Mouse (Mus musculus) neural tube, embryonic 13.5 days (tissue): ENCODE data around the gene Cpa5. TPM values are rescaled to one million over a fixed set of nuclear protein-coding genes. Genes with fewer than 3 reads are reported as not detected.

Experiments used
- ATAC-seq: fragments of 200-750 bp; cut with Nextera tagmentation; 2 replicates; pipeline ENCODE4 v1.8.0; 2017; ENCODE audit warnings: low read depth, mild to moderate bottlenecking, moderate TSS enrichment, moderate library complexity
- H3K27ac ChIP-seq: fragments of 300-500 bp; sonication (generic); replicated peaks from 2 replicates; pipeline ENCODE4 v1.5.1; 2015; ENCODE audit warnings: moderate library complexity, mild to moderate bottlenecking, inconsistent platforms
- H3K27me3 ChIP-seq: fragments of 300-500 bp; sonication (generic); 2 replicates; pipeline ENCODE4 v1.6.1; 2015; ENCODE audit warnings: mild to moderate bottlenecking, inconsistent platforms
- H3K36me3 ChIP-seq: fragments of 300-500 bp; sonication (generic); 2 replicates; pipeline ENCODE4 v1.6.1; 2015; ENCODE audit warnings: mild to moderate bottlenecking, inconsistent platforms
- H3K4me1 ChIP-seq: fragments of 300-500 bp; sonication (generic); replicated peaks from 2 replicates; pipeline ENCODE4 v1.6.1; 2015; ENCODE audit warnings: inconsistent platforms
- H3K4me2 ChIP-seq: fragments of 300-500 bp; sonication (generic); 2 replicates; pipeline ENCODE4 v1.6.1; 2015; ENCODE audit warnings: inconsistent platforms, mild to moderate bottlenecking, moderate library complexity
- H3K4me3 ChIP-seq: fragments of 300-500 bp; sonication (generic); 2 replicates; pipeline ENCODE4 v1.5.1; 2015; ENCODE audit warnings: mild to moderate bottlenecking, inconsistent platforms
- H3K9ac ChIP-seq: fragments of 300-500 bp; sonication (generic); 2 replicates; pipeline ENCODE4 v1.6.1; 2015; ENCODE audit warnings: moderate library complexity, mild to moderate bottlenecking, inconsistent platforms
- H3K9me3 ChIP-seq: fragments of 300-500 bp; sonication (generic); 2 replicates; pipeline ENCODE4 v1.6.1; 2016; ENCODE audit warnings: inconsistent platforms
- WGBS: fragments of 180-500 bp; shearing (Covaris S2); methylation state at CpG from one replicate; pipeline ENCODE4 v1.1.7; 2015; 5-methylcytosine and 5-hydroxymethylcytosine counted together
- polyA plus RNA-seq: library from polyadenylated mRNA; unstranded; fragments of >200 nt; fragmentation: Nextera tagmentation; extraction: Ambion mirVana; gene quantifications from 2 replicates; pipeline ENCODE4 v1.2.1, GENCODE M21; 2015

Gene Cpa5
- polyA plus RNA-seq, 1 experiment from 2014 or later: not detected

DNA sequence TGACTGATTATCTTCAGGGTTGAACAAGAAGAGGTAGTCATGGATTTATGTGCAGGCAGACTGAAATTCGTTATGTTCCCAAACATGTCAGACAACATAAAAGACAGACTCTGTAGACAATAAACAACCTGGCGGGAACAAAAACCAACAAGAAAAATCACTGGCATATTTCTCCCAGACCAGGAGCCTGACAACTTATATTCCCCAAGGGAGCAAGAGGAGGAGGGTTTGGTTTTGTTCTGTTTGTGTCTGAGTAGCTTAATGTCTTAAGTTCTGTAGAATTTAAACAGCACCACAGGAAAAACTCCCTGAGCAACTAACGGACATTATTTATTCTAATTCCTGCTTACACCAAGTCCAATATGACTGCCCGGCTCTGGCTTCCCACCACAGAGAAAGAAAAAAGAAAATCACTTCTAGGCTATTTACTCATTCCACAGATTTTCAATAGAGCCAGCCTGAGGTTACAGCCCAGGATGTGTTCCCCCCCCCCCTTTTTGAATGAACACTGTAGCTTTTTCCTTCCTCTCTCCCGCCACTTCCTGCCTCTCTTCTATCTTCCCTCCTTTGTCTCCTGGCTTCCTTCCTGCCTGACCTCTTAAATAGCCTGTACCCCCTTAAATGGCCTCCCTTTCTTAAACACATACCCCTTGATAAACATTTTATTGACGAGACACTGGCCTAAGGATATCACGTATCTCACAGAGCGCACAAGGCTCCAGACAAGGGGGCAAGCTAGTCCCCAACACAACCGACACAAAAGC, 41.8 kb downstream of the Cpa5 start:
- peak overlapping the region; percentile 78 for H3K27ac ChIP-seq
- no peak overlapping the region for H3K4me3 ChIP-seq
- no peak overlapping the region for H3K4me2 ChIP-seq
- WGBS: 35% methylated on average over 9 of the region's 9 CpGs
- ATAC-seq: no peak
- peaks cover 51% of the 10 kb centered on the region for H3K4me1 ChIP-seq
- no peaks in the 10 kb centered on the region for H3K36me3 ChIP-seq
- no peak overlapping the region for H3K9ac ChIP-seq
- H3K27me3 ChIP-seq: no peaks in the 10 kb centered on the region
- no peaks in the 10 kb centered on the region for H3K9me3 ChIP-seq

- no peak for ATAC-seq
- WGBS: 62% methylated on average over 6 of the region's 6 CpGs
- Histone ChIP-seq H3K4me2 (no peak overlapping the region), H3K9me3 (no peaks in the 10 kb centered on the region), H3K4me1 (peaks cover 51% of the 10 kb centered on the region), H3K9ac (no peak overlapping the region), H3K27ac (peak overlapping the region; percentile 78), H3K27me3 (no peaks in the 10 kb centered on the region), H3K36me3 (no peaks in the 10 kb centered on the region), H3K4me3 (no peak overlapping the region)
Observed at GRCm38 (mm10) chr6:30653518-30653917, 42.7 kb downstream of the Cpa5 start.

- Histone ChIP-seq H3K9me3 (no peaks in the 10 kb centered on the region), H3K27ac (peak overlapping the region; percentile 78), H3K9ac (no peak overlapping the region), H3K4me1 (peaks cover 49% of the 10 kb centered on the region), H3K4me3 (no peak overlapping the region), H3K27me3 (no peaks in the 10 kb centered on the region), H3K36me3 (no peaks in the 10 kb centered on the region), H3K4me2 (no peak overlapping the region)
- peak; percentile 48 for ATAC-seq
- WGBS: 20% methylated on average over 6 of the region's 6 CpGs
Observed at GRCm38 (mm10) chr6:30654402-30654859, 43.6 kb downstream of the Cpa5 start.

GRCm38 (mm10) chr6:30654932-30655331, 44.1 kb downstream of the Cpa5 start:
- no peaks in the 10 kb centered on the region for H3K36me3 ChIP-seq
- peaks cover 44% of the 10 kb centered on the region for H3K4me1 ChIP-seq
- no peaks in the 10 kb centered on the region for H3K27me3 ChIP-seq
- no peaks in the 10 kb centered on the region for H3K9me3 ChIP-seq
- no peak overlapping the region for H3K4me3 ChIP-seq
- WGBS: 58% methylated on average over 3 of the region's 3 CpGs
- peak; percentile 30; the same call in 1 of the 2 replicates for ATAC-seq
- H3K9ac ChIP-seq: no peak overlapping the region
- H3K4me2 ChIP-seq: no peak overlapping the region
- H3K27ac ChIP-seq: peak overlapping the region; percentile 78

GRCm38 (mm10) chr6:30657279-30657678, 46.5 kb downstream of the Cpa5 start:
- H3K27me3 ChIP-seq: no peaks in the 10 kb centered on the region
- peaks cover 40% of the 10 kb centered on the region for H3K4me1 ChIP-seq
- no peak for ATAC-seq
- H3K9ac ChIP-seq: no peak overlapping the region
- H3K36me3 ChIP-seq: no peaks in the 10 kb centered on the region
- H3K4me2 ChIP-seq: no peak overlapping the region
- H3K27ac ChIP-seq: no peak overlapping the region
- H3K4me3 ChIP-seq: no peak overlapping the region
- H3K9me3 ChIP-seq: no peaks in the 10 kb centered on the region
- 75% methylated on average over 12 of the region's 12 CpGs for WGBS

- Histone ChIP-seq H3K9ac (no peak overlapping the region), H3K36me3 (no peaks in the 10 kb centered on the region), H3K4me2 (no peak overlapping the region), H3K4me3 (no peak overlapping the region), H3K27ac (no peak overlapping the region), H3K27me3 (no peaks in the 10 kb centered on the region), H3K4me1 (peaks cover 26% of the 10 kb centered on the region), H3K9me3 (no peaks in the 10 kb centered on the region)
- ATAC-seq: no peak
- 73% methylated on average over 9 of the region's 9 CpGs for WGBS
Observed at GRCm38 (mm10) chr6:30658619-30659018, 47.8 kb downstream of the Cpa5 start.

- no peak overlapping the region for H3K4me2 ChIP-seq
- WGBS: 20% methylated on average over 6 of the region's 6 CpGs
- no peaks in the 10 kb centered on the region for H3K36me3 ChIP-seq
- peak overlapping the region; percentile 10 for H3K27ac ChIP-seq
- H3K27me3 ChIP-seq: no peaks in the 10 kb centered on the region
- H3K9me3 ChIP-seq: no peaks in the 10 kb centered on the region
- ATAC-seq: no peak
- H3K4me3 ChIP-seq: no peak overlapping the region
- peaks cover 21% of the 10 kb centered on the region for H3K4me1 ChIP-seq
- no peak overlapping the region for H3K9ac ChIP-seq
Observed at GRCm38 (mm10) chr6:30664776-30665175, 54.0 kb downstream of the Cpa5 start.

DNA sequence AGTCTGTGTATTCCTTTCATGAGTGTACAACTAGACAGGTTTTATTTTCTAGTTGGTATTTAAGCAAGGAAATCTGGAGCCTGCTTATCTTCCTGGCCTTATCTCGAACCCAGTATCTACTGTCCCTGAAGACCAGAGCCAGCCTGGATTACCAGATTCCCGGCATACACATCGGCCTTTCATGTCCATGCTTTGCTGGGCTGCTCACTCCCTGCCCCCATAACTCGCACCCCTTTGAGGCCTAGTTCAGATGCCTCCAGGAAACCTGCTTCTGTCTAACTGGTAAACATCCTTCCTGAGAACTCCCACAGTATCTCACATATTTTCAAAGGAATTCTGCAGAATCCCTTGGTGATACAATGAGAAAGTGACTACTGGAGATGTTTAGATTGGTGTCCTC, 54.5 kb downstream of the Cpa5 start:
- 61% methylated on average over 4 of the region's 4 CpGs for WGBS
- peak overlapping the region; percentile 10 for H3K27ac ChIP-seq
- H3K9ac ChIP-seq: no peak overlapping the region
- no peak overlapping the region for H3K4me3 ChIP-seq
- H3K4me1 ChIP-seq: peaks cover 21% of the 10 kb centered on the region
- no peaks in the 10 kb centered on the region for H3K36me3 ChIP-seq
- H3K27me3 ChIP-seq: no peaks in the 10 kb centered on the region
- no peak for ATAC-seq
- H3K9me3 ChIP-seq: no peaks in the 10 kb centered on the region
- no peak overlapping the region for H3K4me2 ChIP-seq

GRCm38 (mm10) chr6:30666043-30666442, 55.2 kb downstream of the Cpa5 start:
- WGBS: 40% methylated on average over 6 of the region's 6 CpGs

GRCm38 (mm10) chr6:30667585-30667984, 56.8 kb downstream of the Cpa5 start:
- Histone ChIP-seq H3K9me3 (no peaks in the 10 kb centered on the region), H3K4me2 (no peak overlapping the region), H3K27ac (peak overlapping the region; percentile 28; the same call in 1 of the 2 replicates), H3K4me3 (no peak overlapping the region), H3K27me3 (no peaks in the 10 kb centered on the region), H3K36me3 (no peaks in the 10 kb centered on the region), H3K9ac (no peak overlapping the region), H3K4me1 (peaks cover 29% of the 10 kb centered on the region)
- no peak for ATAC-seq
- 38% methylated on average over 5 of the region's 5 CpGs for WGBS

More at GRCm38 (mm10) chr6:30666043-30666442, 55.2 kb downstream of the Cpa5 start:
- no peak overlapping the region for H3K4me2 ChIP-seq
- H3K9ac ChIP-seq: no peak overlapping the region
- H3K27ac ChIP-seq: no peak overlapping the region; the same call in 1 of the 2 replicates
- H3K27me3 ChIP-seq: no peaks in the 10 kb centered on the region
- H3K9me3 ChIP-seq: no peaks in the 10 kb centered on the region
- ATAC-seq: no peak
- no peak overlapping the region for H3K4me3 ChIP-seq
- H3K36me3 ChIP-seq: no peaks in the 10 kb centered on the region
- H3K4me1 ChIP-seq: peaks cover 24% of the 10 kb centered on the region

DNA sequence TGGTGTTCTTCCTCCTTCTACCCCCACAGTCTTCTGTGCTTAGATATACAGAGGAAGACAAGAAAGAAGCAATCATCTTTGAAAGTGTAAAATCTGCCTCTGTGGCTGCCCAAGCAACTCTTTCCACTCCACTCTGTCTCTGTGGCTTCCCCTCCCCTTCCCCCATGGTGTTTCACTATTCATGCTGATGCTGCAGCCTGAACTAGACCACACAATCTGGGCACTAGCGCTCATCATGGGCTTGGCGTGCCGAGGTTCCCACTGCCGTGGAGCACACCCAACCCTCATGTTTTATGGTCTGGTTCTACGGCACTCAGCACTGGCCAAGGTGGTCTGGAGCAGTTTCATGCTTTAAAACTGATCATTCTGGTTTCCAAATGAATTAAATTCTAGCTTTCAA, 60.9 kb downstream of the Cpa5 start:
- Histone ChIP-seq H3K36me3 (no peaks in the 10 kb centered on the region), H3K4me3 (no peak overlapping the region), H3K27ac (0 out of 2 replicates have a peak overlapping the region, but pooled peaks have one; percentile 13), H3K27me3 (no peaks in the 10 kb centered on the region), H3K4me2 (no peak overlapping the region), H3K9ac (no peak overlapping the region), H3K9me3 (no peaks in the 10 kb centered on the region), H3K4me1 (peaks cover 48% of the 10 kb centered on the region)
- 58% methylated on average over 5 of the region's 5 CpGs for WGBS
- no peak for ATAC-seq

- Histone ChIP-seq H3K27me3 (no peaks in the 10 kb centered on the region), H3K27ac (peak overlapping the region; percentile 92), H3K9ac (peak overlapping the region; percentile 59), H3K4me3 (no peak overlapping the region), H3K36me3 (no peaks in the 10 kb centered on the region), H3K4me2 (peak overlapping the region; percentile 40), H3K9me3 (no peaks in the 10 kb centered on the region), H3K4me1 (peaks cover 49% of the 10 kb centered on the region)
- ATAC-seq: no peak
- 24% methylated on average over 14 of the region's 14 CpGs for WGBS
Observed at GRCm38 (mm10) chr6:30673764-30674561, 63.2 kb downstream of the Cpa5 start.
